8 mouse cellular contexts compared by ENCODE assay signal in the genomic region with DNA sequence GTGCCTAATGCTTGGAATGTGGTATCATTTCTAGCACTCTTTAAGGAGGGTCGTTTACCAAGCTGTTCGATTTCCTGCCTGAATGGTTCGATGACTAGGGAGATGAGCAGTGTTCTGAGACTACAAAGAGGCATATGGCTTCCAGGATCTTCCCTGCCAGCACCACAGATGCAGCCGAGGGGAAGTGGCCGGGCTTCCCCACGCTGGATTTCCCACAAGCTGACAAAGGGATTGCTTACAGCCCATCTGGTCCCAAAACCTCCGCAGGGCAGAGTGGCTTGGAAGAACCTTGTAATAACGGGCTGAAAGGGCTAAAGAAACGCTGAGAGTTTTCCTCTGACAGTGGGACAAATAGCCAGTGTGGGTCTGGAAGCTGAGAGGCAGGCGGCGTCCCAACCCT. TPM values are rescaled to one million over a fixed set of nuclear protein-coding genes. Genes with fewer than 3 reads are reported as not detected.
DNase-seq lines count a peak whose midpoint lies in the region; ATAC-seq and TF ChIP-seq lines count a peak whose summit lies in the region.

No protein-coding gene starts in this region.

- peak overlapping the region; percentile 77 for H3K27ac ChIP-seq in embryonic facial prominence, embryonic 10.5 days (replicated peaks)
- H3K27ac ChIP-seq in intestine, embryonic 16.5 days (ENCODE audit: low read length), result peak overlapping the region; percentile 7; the same call in 1 of the 2 replicates
- peak overlapping the region; percentile 81 for H3K27ac ChIP-seq in midbrain, embryonic 14.5 days (replicated peaks; ENCODE audit: low read depth, low read length)
- no peak overlapping the region; the same call in 1 of the 2 replicates for H3K27ac ChIP-seq in heart, adult 2 months

- no peaks in the 10 kb centered on the region for H3K79me2 ChIP-seq in heart, adult 2 months (replicated peaks; ENCODE audit: control insufficient read depth, insufficient read depth, low read length)

- TF ChIP-seq POLR2A in heart, adult 2 months (IDR thresholded peaks at IDR 0.05; ENCODE audit: insufficient read depth, low read depth, low read length), result no peak

- no peak for TF ChIP-seq EP300 in heart, adult 2 months (IDR thresholded peaks at IDR 0.05; ENCODE audit: insufficient read depth, low read depth, low read length)

- TF ChIP-seq CTCF in heart, adult 2 months (IDR thresholded peaks at IDR 0.05), result no peak

- H3K27me3 ChIP-seq in embryonic facial prominence, embryonic 10.5 days (replicated peaks; ENCODE audit: low read depth, poor library complexity, severe bottlenecking), result no peaks in the 10 kb centered on the region
- H3K27me3 ChIP-seq in intestine, embryonic 16.5 days (replicated peaks; ENCODE audit: control insufficient read depth, insufficient read depth, low read length), result no peaks in the 10 kb centered on the region
- no peaks in the 10 kb centered on the region for H3K27me3 ChIP-seq in midbrain, embryonic 14.5 days (ENCODE audit: control insufficient read depth, insufficient read depth, low read length)
- H3K27me3 ChIP-seq in heart, adult 2 months (ENCODE audit: control insufficient read depth, insufficient read depth, low read length), result no peaks in the 10 kb centered on the region

- H3K36me3 ChIP-seq in embryonic facial prominence, embryonic 10.5 days (replicated peaks), result 0 out of 2 replicates have a peak, but pooled peaks cover 7% of the 10 kb centered on the region
- no peaks in the 10 kb centered on the region for H3K36me3 ChIP-seq in intestine, embryonic 16.5 days (ENCODE audit: control insufficient read depth, insufficient read depth, low read length)
- H3K36me3 ChIP-seq in midbrain, embryonic 14.5 days (ENCODE audit: control insufficient read depth, insufficient read depth, low read length), result no peaks in the 10 kb centered on the region
- no peaks in the 10 kb centered on the region for H3K36me3 ChIP-seq in heart, adult 2 months (ENCODE audit: control insufficient read depth, insufficient read depth, low read length)

- H3K4me2 ChIP-seq in intestine, embryonic 16.5 days (ENCODE audit: low read depth, low read length), result no peak overlapping the region
- no peak overlapping the region for H3K4me2 ChIP-seq in midbrain, embryonic 14.5 days (ENCODE audit: low read length)

- peak; percentile 38; the same call in 1 of the 2 replicates for ATAC-seq in frontal cortex, adult (ENCODE audit: low TSS enrichment)
- ATAC-seq in intestine, embryonic 16.5 days, result no peak
- peak; percentile 17; the same call in 1 of the 2 replicates for ATAC-seq in midbrain, embryonic 14.5 days (ENCODE audit: low FRiP score, low TSS enrichment)

- peaks cover 95% of the 10 kb centered on the region for H3K4me1 ChIP-seq in embryonic facial prominence, embryonic 10.5 days
- H3K4me1 ChIP-seq in intestine, embryonic 16.5 days (ENCODE audit: control insufficient read depth, insufficient read depth, low read length), result peaks cover 38% of the 10 kb centered on the region
- peaks cover 41% of the 10 kb centered on the region for H3K4me1 ChIP-seq in midbrain, embryonic 14.5 days (ENCODE audit: control insufficient read depth, insufficient read depth, low read length)
- H3K4me1 ChIP-seq in heart, adult 2 months (ENCODE audit: control insufficient read depth, insufficient read depth, low read length), result peaks cover 21% of the 10 kb centered on the region

- DNase-seq in frontal cortex, postnatal 25 days (ENCODE audit: low spot score in 2 of 2), result no peak
- DNase-seq in embryonic facial prominence, embryonic 10.5 days (ENCODE audit: low spot score), result peak; percentile 52
- DNase-seq in midbrain, embryonic 14.5 days, result peak; percentile 68
- DNase-seq in testis, postnatal 10 days (ENCODE audit: low spot score), result no peak
- DNase-seq in heart, adult 2 months, result no peak
- DNase-seq in heart, postnatal 36 days, result no peak

- WGBS in embryonic facial prominence, embryonic 10.5 days, result 27% methylated on average over 11 of the region's 11 CpGs
- 40% methylated on average over 11 of the region's 11 CpGs for WGBS in intestine, embryonic 16.5 days
- 16% methylated on average over 11 of the region's 11 CpGs for WGBS in midbrain, embryonic 14.5 days
- 50% methylated on average over 11 of the region's 11 CpGs for WGBS in heart, adult 2 months

- H3K9ac ChIP-seq in intestine, embryonic 16.5 days (ENCODE audit: low read depth, low read length), result no peak overlapping the region
- no peak overlapping the region for H3K9ac ChIP-seq in midbrain, embryonic 14.5 days (replicated peaks; ENCODE audit: low read length)
- no peak overlapping the region for H3K9ac ChIP-seq in heart, adult 2 months (ENCODE audit: low read depth, low read length)

- no peaks in the 10 kb centered on the region for H3K9me3 ChIP-seq in embryonic facial prominence, embryonic 10.5 days
- H3K9me3 ChIP-seq in intestine, embryonic 16.5 days (ENCODE audit: control insufficient read depth, low read length), result no peaks in the 10 kb centered on the region
- no peaks in the 10 kb centered on the region for H3K9me3 ChIP-seq in midbrain, embryonic 14.5 days (ENCODE audit: control insufficient read depth, low read length)

- intact Hi-C loops in heart, adult 2 months (cut with DNase I), result loop anchor here (5.0 kb wide), 1 partner anchor 37 kb away; no protein-coding TSS in a partner anchor
- intact Hi-C loops in heart, postnatal 36 days (cut with DNase I), result no loop called here

- H3K4me3 ChIP-seq in embryonic facial prominence, embryonic 10.5 days, result no peak overlapping the region
- H3K4me3 ChIP-seq in intestine, embryonic 16.5 days (ENCODE audit: low read length), result no peak overlapping the region
- H3K4me3 ChIP-seq in midbrain, embryonic 14.5 days (replicated peaks; ENCODE audit: low read depth, low read length), result no peak overlapping the region
- no peak overlapping the region for H3K4me3 ChIP-seq in heart, adult 2 months

RNA-seq across cellular contexts. Expression of a gene that starts 46.8 kb away (rescaled TPM):
- polyA plus RNA-seq in embryonic facial prominence, embryonic 10.5 days (2016; fragmentation: Nextera tagmentation; extraction: Ambion mirVana), result 136 and 142 TPM in 2 replicates
- polyA plus RNA-seq in intestine, embryonic 16.5 days (2015; fragmentation: Nextera tagmentation; extraction: Ambion mirVana), result 119 and 129 TPM in 2 replicates
- polyA plus RNA-seq in midbrain, embryonic 14.5 days (2014; fragmentation: Nextera tagmentation; extraction: Ambion mirVana), result 114 and 141 TPM in 2 replicates
- total RNA-seq in heart, adult 2 months (2021), result 10 to 100 TPM; 34.2 to 41.5 TPM
- 12.0 and 26.7 TPM in 2 replicates for polyA plus RNA-seq in heart, adult 2 months (2012; rRNA removed)
- 10 to 100 TPM; 39.4 to 40.1 TPM for total RNA-seq in heart, postnatal 36 days (2021)

RNA-seq across cellular contexts. Expression of a gene that starts 46.9 kb away (rescaled TPM):
- polyA plus RNA-seq in embryonic facial prominence, embryonic 10.5 days (2016; fragmentation: Nextera tagmentation; extraction: Ambion mirVana), result 26.1 and 28.8 TPM in 2 replicates
- 22.9 and 29.2 TPM in 2 replicates for polyA plus RNA-seq in intestine, embryonic 16.5 days (2015; fragmentation: Nextera tagmentation; extraction: Ambion mirVana)
- polyA plus RNA-seq in midbrain, embryonic 14.5 days (2014; fragmentation: Nextera tagmentation; extraction: Ambion mirVana), result 21.0 and 22.7 TPM in 2 replicates
- 10 to 100 TPM; 21.8 to 23.4 TPM for total RNA-seq in heart, adult 2 months (2021)
- polyA plus RNA-seq in heart, adult 2 months (2012; rRNA removed), result 11.9 and 18.7 TPM in 2 replicates
- total RNA-seq in heart, postnatal 36 days (2021), result 10 to 100 TPM; 20.5 to 27.9 TPM

Comparison
In these comparisons a context has a peak if more than half of its experiments do, and no peak if none do; other contexts are left out.
1. DNase-seq: peak in embryonic facial prominence, embryonic 10.5 days (single experiment) and midbrain, embryonic 14.5 days (single experiment); none in frontal cortex, postnatal 25 days (0 of 2), testis, postnatal 10 days (single experiment), heart, adult 2 months (0 of 2) and heart, postnatal 36 days (0 of 2).